Mouse (Mus musculus): Measurements from ENCODE around the gene Rasl11b.

Gene Rasl11b

GRCm38 (mm10) chr5:74194841-74195613 is at the start of gene Rasl11b:
TSS of gene Rasl11b (plus strand) at chr5:74195286.
- DNase-seq (ENCODE audit: low read depth, low spot score): peak; percentile 91

GRCm38 (mm10) chr5:74147631-74148030 is 47.5 kb upstream of the Rasl11b start:
- no peak for DNase-seq (ENCODE audit: low read depth, low spot score)

- DNase-seq (ENCODE audit: low read depth, low spot score): no peak
These were observed 45.1 kb upstream of the Rasl11b start for GRCm38 (mm10) chr5:74149975-74150374.

- no peak for DNase-seq (ENCODE audit: low read depth, low spot score)
These were observed 43.3 kb upstream of the Rasl11b start for GRCm38 (mm10) chr5:74151774-74152173.

DNA sequence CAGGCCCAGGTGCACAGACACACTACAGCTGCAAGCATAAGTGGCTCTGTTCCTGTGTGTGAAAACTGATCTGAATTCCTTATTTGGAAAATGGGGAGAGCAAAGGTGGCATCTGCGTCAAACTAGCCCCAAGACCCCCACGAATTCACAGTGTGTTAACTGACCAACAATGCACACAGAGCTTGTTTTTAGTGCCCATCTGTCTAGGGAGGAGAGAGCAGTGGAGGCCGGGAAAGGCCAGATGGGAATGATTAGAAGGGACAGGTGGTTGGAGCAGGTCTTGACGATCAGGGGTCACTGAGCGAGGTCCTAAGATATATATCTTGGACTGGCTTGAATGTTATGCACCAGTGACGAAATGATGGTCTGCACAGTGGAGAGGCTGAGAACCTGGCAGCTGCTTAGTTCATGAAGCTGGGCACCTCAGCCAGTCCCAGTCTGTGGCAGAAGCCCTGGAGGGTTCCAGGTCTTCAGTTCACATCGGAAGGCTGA is 39.2 kb upstream of the Rasl11b start:
- DNase-seq (ENCODE audit: low read depth, low spot score): no peak

DNA sequence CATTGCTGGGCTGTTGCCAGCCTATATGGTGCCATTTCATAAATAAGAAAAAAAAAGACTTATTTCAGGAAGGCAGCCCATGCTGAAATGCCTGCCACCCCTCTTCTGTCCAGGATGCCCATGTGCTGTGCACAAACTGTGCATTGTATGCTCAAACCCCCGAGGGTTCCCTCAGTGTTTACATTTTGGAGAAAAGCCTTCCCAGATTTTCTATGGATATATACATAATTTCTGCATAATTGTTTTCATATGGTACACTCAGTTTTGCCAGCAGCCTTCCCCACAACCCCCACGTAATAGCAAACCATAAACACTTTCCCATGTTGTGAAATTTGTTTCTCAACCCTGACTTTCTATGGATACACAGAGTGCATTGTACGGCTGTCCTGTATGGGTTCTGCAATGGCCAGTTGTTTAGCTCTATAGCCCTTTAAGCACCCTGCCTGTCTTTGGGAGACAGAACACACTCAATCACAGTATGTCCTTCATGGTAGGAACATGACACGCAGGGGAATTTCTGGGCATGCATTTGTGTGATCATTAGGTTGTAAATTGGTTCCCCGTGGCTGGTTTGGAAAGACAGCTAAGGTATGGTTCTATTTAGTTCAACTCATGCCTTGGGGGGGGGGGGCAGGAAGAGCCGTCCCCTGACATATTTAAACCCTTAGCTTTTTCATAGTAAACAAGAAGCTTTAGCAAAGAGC is 36.0 kb upstream of the Rasl11b start:
- no peak for DNase-seq (ENCODE audit: low read depth, low spot score)

GRCm38 (mm10) chr5:74159906-74160305 is 35.2 kb upstream of the Rasl11b start:
- DNase-seq (ENCODE audit: low read depth, low spot score): no peak

GRCm38 (mm10) chr5:74160349-74160748 is 34.7 kb upstream of the Rasl11b start:
- no peak for DNase-seq (ENCODE audit: low read depth, low spot score)

DNA sequence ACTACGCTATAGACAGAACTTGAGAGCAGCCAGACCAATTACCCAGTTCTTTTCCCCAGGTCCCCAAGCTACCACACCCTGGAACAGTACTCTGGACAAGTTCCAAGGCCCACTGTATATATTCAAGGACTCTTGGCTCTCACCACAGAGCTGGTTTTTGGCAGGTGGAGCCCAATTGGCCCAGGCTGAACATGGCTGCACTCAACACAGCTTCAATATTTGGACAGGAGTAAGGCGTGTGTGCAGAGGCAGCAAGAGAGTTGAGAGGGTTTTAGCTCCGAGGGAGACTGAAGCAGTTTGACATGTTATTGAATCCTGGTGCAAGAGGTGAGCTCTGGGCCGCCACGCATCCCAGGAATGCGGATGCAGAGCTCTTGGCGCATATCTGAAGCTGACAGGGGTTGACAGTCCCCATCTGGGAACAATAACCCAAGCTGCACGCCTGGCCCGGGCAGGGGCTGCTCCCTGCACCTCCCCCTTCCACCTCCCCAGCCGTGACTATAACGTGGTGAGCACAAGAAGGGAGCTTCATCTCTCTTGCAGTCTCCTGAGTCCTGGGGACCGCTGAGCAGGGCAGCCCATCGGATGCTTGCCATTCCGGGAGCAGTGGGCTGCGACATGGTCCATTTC is 33.7 kb upstream of the Rasl11b start:
- DNase-seq (ENCODE audit: low read depth, low spot score): no peak

DNA sequence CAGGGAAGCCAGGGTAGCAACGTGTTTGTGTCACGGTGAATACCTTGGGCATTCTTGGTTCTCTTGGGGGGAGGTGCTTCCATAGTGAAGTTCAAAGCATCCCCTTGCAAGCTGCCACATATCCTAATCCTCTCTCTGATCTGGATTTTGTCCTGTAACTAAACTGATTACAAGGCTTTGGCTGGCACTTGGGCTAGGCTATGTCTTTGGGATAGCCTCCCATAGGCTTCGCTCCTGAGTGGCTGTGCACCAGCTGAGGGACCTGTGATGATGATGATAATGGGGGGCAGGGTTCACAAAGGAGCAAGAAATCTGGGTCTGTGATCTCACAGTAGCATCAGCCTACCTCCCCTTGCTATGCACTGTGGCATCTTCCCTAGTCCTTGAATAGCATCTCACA is 33.1 kb upstream of the Rasl11b start:
- no peak for DNase-seq (ENCODE audit: low read depth, low spot score)

DNA sequence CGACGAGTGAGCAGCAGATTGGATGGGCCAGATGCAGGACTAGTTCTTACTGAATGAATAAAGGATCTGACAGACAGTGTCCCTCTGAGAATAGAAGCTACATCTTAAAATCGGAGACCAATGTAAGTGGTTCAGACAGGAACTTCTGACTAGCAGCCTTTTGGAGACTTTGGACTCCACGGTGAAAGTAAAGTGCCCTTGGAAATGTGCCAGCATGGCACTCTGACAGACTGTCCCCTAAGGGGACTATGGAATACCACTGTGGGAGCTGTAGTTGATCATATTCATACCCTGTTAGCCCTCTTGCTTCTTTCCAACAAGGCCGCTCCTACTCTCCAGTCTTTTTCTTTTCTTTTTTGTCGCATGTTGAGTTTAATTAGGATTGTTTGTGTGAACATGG is 31.9 kb upstream of the Rasl11b start:
- DNase-seq (ENCODE audit: low read depth, low spot score): no peak

- DNase-seq (ENCODE audit: low read depth, low spot score): peak; percentile 57
These were observed 30.5 kb upstream of the Rasl11b start for GRCm38 (mm10) chr5:74164547-74164946.

GRCm38 (mm10) chr5:74166642-74167041 is 28.4 kb upstream of the Rasl11b start:
- peak; percentile 57 for DNase-seq (ENCODE audit: low read depth, low spot score)

DNA sequence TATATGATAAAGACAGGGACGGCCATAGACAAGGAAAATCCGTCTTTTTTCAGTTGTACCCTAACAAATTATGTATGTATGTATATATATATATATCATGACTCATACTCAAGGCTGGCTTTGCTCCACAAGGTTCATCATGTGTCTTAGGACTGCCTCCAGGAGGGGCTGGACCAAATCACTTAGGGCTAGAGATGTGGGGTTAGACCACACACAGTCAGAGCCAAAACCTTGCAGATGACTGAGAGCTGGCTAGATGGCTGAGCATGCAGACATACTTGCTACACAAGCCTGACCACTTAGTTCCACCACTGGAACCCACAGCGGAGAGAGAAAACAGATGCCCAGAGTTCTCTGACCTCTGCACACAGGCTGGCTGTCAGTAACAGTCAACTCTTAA is 27.0 kb upstream of the Rasl11b start:
- DNase-seq (ENCODE audit: low read depth, low spot score): no peak

- DNase-seq (ENCODE audit: low read depth, low spot score): no peak
These were observed 23.3 kb upstream of the Rasl11b start for GRCm38 (mm10) chr5:74171768-74172167.

GRCm38 (mm10) chr5:74172208-74172607 is 22.9 kb upstream of the Rasl11b start:
- DNase-seq (ENCODE audit: low read depth, low spot score): no peak

- DNase-seq (ENCODE audit: low read depth, low spot score): no peak
These were observed 21.8 kb upstream of the Rasl11b start for GRCm38 (mm10) chr5:74173162-74173844.

DNA sequence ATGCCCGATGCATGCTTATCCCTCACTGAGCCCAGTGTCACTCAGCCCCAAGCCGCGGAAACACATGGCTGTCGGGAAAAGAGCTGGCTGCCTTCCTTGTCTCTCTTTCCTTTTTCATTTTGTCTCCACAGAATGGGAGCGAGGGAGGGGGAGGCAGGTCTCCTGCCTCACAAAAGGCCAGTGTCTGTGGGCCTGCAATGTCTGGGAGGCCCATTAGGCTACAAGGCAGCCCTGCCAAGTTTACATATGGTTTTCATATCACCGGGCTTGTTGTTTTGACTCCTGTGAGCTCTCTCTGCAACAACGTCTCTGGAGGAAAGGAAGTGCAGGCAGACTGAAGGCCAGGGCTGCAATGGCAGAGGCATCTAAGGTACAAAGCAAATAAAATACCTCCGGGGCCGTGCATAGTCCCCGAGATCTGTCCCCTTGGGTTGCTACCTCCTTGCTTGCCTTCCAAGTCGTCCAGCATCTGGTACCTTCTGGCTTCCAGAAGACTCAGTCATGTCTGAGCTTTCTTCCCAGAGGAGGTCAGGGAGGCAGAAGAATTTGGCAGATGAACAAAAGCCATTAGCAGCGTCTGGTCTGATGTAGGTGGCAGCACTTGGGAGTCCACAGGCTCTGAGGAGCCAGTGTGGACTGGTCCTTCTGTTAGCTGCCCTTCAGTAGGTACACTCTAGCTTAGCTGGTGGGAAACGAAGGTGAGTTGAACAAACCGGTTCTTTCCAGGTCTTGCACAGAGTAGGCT is 19.4 kb upstream of the Rasl11b start:
- no peak for DNase-seq (ENCODE audit: low read depth, low spot score)

- DNase-seq (ENCODE audit: low read depth, low spot score): no peak
These were observed 14.9 kb upstream of the Rasl11b start for GRCm38 (mm10) chr5:74180216-74180615.

DNA sequence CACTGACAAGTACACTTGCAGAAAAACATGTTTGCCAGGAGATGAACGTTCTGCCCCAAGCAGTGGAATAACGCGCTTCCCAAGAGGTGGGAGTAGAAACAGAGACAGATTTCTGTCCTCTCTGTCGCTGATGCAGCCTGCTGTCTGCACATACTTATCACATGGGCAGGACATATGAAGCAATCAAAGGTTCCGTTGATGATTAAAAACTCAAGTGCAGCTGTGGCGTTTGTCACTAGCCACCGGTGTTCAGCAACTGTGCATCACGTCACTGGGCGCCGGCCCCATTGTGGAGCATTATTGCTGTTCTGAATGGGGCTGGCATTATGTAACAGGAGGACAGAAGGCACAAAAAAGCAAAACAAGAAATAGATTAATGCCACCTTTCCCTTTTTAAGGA is 12.0 kb upstream of the Rasl11b start:
- no peak for DNase-seq (ENCODE audit: low read depth, low spot score)

- no peak for DNase-seq (ENCODE audit: low read depth, low spot score)
These were observed 10.5 kb upstream of the Rasl11b start for GRCm38 (mm10) chr5:74184607-74185006.

All from A20 (cell line).